Mouse (Mus musculus): ENCODE measurements around the gene Slc23a3.

The Slc23a3 gene

DNA sequence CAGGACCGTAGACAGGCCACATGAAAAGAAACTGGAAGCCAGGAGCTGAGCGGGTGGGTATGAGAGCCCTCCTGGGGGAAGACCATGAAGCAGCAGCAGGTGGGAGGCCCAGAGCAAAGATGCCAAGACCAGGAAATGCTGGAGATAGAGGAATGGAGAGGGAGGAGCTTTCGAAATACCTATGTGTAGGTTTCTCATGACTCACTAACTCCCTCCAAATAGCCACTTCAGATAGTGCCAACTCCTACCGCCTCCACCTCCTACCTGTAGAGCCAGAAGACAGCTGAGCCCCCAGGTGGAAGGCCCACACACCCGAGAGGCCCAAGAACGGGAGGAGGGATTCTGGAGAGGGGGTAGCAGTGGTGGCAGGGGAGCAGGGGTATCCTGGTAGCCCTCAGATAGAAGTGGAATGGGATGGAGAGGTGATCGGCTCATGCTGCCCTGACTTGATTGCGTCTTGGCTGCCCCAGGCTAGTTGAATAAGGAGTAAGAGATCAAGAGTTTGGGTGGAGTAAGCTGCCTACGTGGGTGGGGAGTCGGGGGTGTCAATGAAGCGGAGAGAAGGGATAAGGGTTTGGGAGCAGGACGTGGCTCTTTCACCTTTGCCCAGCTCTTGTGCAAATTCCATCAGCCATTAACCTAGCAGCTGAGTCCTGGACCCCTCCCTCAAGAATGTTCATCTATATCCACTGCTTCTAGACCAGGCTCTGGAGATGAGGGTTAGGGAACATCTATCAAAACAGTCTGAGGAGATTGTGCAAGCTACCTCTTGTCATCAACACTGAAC lies at the start of gene Slc23a3:
Slc23a3 (minus strand) TSS at position 470 of the 787 bp plus-strand sequence.
- no peak for DNase-seq (ENCODE audit: low read depth)

- DNase-seq (ENCODE audit: low read depth) = no peak
Measured at GRCm38 (mm10) chr1:75182160-75182559, 48.5 kb upstream of the Slc23a3 start.

DNA sequence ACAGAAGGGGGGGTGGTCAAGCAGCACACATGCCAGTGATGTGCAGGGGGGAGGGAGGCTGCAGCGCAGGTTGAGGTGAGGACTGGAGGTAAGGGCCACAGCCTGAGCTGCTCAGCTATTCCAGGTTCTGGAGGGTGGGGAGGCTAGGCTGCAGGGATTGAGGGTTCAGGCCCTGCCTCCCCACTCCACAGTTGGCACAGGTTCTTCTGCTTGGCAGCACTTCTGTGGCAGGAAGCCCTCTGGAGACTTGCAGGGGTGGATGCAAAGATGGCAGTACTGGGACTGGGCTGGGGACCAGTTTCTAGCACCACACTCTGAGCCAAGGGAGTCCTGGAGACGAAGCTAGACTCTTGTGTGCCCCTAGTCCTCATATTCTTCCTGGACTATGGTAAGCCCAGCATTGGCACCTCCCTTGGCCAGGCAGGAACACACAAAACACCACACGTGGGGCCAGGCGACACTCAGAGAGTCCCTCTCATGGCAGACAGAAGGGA lies 47.7 kb upstream of the Slc23a3 start:
- DNase-seq (ENCODE audit: low read depth) = no peak

DNA sequence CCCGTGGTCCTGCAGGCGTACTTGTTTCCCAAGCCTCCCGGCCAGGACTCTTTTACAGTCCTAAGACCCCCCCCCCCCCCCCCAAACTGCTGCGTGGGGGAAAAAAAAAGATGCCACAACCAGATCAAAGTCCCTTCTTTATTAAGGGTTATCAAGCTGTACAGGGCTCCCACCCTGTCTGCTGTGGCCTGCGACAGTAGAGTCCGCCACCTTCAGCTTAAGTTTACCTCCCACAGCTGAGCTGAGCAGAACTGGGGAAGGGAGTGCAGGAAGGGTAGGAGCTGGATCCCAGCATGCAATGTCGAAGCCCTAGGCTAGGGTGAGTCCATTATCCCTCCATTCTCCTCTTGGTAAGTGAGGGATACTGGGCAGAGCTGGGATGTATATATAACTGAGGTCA lies 47.1 kb upstream of the Slc23a3 start:
- no peak for DNase-seq (ENCODE audit: low read depth)

- DNase-seq (ENCODE audit: low read depth) = peak; percentile 95
Measured at GRCm38 (mm10) chr1:75180105-75180590, 46.5 kb upstream of the Slc23a3 start, which contains the start of gene Abcb6. Gene Abcb6 (minus strand): TSS chr1:75180392.

DNA sequence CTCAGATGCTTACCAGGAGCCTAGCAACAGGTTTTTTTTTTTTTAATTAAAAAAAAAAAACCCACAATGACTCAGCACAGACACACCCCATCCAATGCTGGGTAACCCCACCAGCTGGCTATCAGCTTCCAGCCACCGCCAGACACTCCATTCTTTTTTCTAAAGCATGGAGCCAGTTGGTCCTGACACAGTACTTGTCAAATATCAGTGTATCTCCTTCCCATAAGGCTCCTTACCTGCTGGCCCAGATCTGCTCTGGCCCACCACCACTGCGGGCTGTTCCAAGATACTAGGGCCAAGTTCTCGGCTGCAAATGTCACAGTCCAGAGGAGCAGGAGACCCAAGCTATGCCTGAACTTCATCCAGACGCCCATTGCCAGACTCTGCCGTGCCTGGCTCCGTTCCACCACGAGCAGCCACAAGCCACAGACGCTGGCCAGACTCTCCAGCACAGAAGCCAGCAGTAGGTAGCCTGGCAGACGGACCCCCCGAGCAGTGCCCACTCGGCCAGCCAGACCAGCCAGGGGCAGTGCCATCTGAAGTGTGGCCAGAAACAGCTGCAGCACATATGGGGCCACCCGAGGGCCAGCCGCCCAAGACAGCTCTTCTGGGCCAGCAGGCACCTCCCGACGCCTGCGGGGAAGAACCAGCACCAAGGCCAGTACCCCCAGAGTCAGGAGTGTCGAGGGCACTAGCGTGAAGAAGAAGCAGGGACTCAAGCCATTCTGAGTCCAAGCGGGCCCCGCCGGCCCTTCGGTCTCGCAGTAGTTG lies 45.8 kb upstream of the Slc23a3 start:
- DNase-seq (ENCODE audit: low read depth) = peak; percentile 69

DNA sequence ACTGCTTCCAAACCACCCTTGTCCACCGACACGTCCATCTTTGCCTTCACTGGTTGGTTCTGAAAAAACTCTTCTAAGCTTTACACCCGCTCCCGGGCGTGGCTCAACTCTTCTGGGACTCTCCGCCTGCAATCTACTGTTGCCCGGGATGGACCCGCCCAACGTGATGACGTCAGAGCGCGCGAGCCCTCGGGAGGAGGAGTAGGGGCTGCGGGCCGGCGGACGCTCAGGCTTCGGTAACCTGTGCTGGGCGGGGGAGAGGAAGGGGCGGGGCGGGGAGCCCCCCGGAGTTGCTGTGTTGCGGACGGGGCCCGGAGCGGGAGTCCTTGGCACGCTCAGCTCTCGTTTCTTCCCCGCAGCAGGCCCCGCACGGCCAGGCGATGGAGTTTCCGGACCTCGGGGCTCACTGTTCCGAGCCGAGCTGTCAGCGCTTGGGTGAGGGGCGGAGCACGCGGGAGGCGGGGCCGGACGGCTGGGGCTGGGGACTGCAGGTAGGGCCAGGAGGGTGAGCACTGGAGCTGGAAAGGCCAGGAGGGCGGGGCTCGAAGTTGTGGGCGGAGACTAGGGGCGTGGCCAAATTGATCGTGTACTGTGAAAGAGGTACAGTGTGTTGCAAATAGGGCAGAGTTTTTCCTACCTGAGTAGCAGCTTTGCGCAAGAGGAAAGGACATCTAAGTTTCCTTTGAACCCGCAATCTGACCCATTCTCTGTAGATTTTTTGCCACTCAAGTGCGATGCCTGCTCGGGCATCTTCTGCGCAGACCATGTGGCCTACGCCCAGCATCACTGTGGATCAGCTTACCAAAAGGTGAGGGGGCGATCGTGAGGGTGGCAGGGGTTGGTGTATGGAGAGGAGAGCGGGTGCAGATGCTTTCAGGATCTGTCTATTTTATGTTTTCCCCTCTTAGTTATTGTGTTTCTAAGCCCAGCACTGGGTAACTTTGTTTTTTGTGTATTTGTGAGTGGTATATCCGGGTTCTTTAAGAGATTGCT lies 35.1 kb upstream of the Slc23a3 start, which contains the start of gene Zfand2b:
Zfand2b (plus strand) TSS at position 175 of the 993 bp plus-strand sequence.
- peak; percentile 97 for DNase-seq (ENCODE audit: low read depth)

DNA sequence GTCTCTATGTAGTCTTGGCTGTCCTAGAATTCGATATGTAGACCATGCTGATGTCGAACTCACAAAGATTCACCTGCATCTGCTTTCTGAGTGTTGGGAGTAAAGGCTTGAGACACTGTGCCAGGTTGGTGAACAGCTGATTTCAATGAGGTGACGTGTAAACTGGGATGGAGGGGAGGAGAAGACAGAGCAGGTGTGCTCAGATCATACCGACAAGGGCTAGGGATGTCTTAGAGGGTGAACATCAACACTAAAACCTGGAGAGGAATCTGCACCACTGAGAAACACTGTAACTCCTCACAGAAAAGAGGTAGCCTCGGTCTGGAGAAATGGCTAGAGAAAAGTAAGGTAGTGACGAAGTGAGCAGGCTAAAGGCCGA lies 34.4 kb upstream of the Slc23a3 start:
- no peak for DNase-seq (ENCODE audit: low read depth)

GRCm38 (mm10) chr1:75160256-75160617 lies 26.5 kb upstream of the Slc23a3 start:
- DNase-seq (ENCODE audit: low read depth) = no peak

DNA sequence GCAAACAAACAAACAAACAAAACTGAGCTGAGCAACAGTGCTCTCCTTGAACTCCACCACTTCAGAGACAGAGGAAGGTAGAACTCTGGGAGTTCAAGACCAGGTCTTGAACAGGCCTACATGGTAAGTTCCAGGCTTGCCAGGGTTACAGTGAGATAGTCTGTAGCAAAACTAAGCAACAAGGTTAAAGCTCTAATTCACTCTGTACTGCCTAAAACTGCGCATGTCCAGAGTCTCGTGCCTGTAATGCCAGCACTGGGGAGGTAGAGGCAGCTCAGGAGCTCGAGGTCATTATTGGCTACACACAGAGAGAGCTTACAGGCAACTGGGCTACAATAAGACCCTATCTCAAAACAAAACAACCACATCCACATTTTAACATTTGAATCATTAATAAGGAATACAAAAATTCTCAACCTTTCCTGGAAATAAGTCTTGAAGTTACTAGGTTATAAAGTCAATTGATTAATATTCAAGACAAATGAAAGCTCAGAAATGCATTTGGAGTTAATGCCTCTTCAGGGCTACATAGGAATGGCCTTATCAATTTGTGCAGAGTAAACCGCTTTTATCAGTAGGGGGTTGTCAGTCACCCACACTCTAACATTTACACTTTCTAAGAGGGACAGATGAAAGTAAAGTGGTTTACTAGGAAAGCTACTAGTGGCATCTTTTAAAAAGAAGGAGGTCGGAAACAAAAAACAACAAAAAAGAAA lies 26.0 kb upstream of the Slc23a3 start:
- DNase-seq (ENCODE audit: low read depth) = no peak

- no peak for DNase-seq (ENCODE audit: low read depth)
Measured at GRCm38 (mm10) chr1:75158990-75159389, 25.3 kb upstream of the Slc23a3 start.

DNA sequence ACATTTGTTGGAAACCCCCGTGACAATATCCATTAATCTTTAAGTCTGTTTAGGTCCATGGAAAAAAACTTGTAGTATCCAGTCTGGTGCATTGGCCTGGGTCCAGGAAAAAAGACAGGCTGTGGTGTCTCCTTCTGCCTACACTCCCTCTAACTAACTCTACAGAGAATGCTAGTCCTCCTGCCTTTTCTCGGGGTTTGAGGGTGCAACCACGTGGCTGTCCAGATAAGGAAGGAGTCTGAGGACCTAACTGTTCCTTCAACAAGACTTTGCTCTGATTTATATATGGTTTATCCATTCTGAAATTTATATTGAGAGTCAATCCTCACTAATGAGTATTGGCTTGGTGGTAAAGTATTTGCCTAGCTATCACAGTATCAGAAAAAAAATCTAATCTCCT lies 22.1 kb upstream of the Slc23a3 start:
- DNase-seq (ENCODE audit: low read depth) = no peak

GRCm38 (mm10) chr1:75148727-75149126 lies 15.0 kb upstream of the Slc23a3 start:
- no peak for DNase-seq (ENCODE audit: low read depth)

DNA sequence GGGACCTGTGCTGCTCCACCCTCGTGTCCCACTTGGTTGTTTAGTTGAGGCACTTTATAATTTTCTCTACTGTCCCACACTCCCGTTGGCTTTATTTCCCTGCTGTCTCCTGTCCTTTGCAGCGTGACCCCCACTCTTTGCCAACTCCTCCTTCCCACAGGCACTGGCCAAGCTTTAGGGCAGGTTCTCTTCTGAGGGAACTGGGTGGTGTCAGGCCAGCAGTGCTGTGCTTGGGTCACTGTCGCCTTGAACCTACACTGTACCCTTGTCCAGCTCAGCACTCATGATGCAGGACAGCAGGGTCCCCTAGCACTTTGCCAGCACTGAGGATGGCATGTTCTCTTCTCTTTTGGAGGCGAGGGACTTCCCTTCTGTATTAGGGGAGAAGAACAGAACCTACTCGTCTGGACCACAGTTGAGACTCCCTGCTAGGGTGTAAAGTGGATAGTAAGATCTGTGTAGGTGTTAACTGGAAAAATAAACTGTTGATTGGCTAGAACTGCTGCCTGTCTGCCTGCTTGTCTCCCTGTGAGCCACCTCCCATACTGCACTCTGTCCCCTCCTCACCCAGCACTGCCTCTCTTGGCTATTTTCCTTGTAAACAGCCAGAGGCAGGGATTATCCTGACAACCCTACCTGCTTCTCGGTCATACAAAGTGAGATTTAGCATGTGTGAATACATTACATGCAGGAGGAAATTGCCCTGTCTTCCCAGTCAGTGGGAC lies 13.9 kb upstream of the Slc23a3 start:
- DNase-seq (ENCODE audit: low read depth) = no peak

DNA sequence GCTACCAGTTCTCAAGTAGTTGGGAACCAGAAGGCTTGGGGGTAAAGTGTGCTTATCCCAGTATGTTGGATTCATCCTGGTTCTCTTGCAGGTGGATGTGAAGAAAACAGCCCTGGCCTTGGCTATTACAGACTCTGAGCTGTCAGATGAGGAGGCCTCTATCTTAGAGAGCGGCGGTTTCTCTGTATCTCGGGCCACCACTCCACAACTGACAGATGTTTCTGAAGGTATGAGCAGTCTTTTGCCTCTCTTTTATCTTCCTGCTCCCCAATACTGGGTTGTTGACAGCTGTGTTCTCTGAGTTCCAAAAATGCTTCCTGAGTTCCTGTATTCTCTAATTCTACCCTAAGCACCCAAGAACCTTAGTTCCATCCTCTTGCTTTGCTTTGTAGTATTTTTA lies 11.9 kb upstream of the Slc23a3 start:
- no peak for DNase-seq (ENCODE audit: low read depth)

DNA sequence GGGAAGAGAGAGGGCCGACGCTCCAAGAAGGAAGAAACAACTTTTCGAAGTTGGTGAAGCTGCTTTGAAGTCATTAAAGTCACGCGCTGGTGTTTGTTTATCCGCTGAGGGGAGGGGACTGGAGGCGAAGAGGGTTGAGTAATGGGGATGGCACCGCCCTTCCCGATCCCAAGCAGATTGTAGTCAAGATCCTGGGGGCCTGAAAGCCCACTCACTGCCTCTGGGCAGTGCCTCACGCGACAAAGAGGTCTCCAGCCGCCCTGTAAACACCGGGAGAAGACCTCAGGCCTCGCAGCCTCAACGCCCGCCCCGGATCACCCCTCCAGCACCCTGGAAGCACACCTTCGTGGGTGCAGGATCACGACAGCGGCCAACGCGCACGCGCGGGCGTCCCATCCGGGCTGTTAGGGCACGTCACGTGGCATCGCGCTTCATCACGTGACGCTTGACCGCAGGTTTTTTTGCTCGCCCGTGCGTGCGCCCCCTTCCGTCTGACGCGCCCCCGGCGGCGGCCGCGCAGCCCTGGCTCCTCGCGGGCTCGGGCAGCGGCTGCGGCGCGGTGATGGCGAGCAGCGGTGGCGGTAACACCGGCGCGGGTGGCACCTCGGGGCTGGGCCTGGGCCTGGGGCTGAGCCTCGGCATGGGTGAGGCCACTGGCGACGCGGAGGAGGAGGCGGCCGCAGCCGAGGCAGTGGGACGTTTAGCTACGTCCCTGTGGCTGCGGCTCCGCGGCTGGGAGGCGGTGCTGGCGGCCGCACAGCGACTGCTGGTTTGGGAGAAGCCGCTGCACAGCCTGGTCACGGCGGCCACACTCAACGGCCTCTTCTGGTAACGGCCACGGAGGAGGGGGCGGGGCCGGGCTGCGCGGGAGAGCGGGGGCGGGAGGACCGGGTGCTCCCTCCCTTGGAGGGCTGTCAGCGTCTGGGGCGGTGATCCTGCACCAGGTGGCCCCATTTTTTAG lies 8.9 kb upstream of the Slc23a3 start, which contains the start of the genes Cnppd1 and Retreg2:
Cnppd1 (minus strand) TSS at position 411 of the 961 bp plus-strand sequence.
Retreg2 (plus strand) TSS at position 478 of the 961 bp plus-strand sequence.
- peak; percentile 92 for DNase-seq (ENCODE audit: low read depth)

- DNase-seq (ENCODE audit: low read depth) = peak; percentile 54
Measured at GRCm38 (mm10) chr1:75141486-75142190, 7.9 kb upstream of the Slc23a3 start.

GRCm38 (mm10) chr1:75140601-75141190 lies 7.0 kb upstream of the Slc23a3 start:
- no peak for DNase-seq (ENCODE audit: low read depth)

Data from c-Kit-positive CD71-positive TER-119-negative erythroid progenitor cells, embryonic 14.5 days (primary cell).